Mouse (Mus musculus) heart, postnatal 0 days (tissue): ENCODE results near the gene Dlg2.

ENCODE experiments used
- CTCF ChIP-seq: IDR thresholded peaks from 2 replicates; pipeline ENCODE4 v1.5.1; 2016; ENCODE audit warnings: antibody characterized with exemption, control low read depth, low read depth
- EP300 ChIP-seq: IDR thresholded peaks from 2 replicates; pipeline ENCODE4 v1.6.1; 2016; ENCODE audit warnings: antibody characterized with exemption, low read depth

DNA sequence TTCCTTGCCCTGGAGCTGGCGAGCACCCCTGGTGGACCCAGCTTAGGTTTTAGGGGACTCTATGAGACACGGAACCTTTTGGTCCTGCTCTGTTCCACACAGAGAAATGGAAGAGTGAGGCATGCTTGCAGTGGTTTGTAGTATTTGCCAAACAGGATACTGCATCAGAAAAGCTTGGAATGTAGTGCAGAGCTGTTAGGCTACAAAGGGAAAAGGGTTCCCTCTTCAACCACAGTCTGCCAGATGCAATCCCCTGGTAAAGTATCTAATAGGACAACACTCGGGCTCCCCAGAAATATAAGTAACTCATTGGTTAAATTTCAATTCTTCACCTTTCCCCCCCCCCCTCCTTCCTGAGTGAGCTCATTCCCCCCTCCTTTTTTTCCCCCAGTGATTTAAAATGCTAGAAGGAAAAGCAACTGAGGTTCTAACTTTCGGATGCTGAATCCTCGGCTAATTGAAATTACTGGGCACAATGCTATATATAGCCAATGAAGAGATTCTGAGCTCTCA is 613.9 kb downstream of the Dlg2 start:
- no peak for TF ChIP-seq CTCF
- no peak for TF ChIP-seq EP300
